Mouse (Mus musculus): ENCODE results near the gene 1500011B03Rik.

DNA sequence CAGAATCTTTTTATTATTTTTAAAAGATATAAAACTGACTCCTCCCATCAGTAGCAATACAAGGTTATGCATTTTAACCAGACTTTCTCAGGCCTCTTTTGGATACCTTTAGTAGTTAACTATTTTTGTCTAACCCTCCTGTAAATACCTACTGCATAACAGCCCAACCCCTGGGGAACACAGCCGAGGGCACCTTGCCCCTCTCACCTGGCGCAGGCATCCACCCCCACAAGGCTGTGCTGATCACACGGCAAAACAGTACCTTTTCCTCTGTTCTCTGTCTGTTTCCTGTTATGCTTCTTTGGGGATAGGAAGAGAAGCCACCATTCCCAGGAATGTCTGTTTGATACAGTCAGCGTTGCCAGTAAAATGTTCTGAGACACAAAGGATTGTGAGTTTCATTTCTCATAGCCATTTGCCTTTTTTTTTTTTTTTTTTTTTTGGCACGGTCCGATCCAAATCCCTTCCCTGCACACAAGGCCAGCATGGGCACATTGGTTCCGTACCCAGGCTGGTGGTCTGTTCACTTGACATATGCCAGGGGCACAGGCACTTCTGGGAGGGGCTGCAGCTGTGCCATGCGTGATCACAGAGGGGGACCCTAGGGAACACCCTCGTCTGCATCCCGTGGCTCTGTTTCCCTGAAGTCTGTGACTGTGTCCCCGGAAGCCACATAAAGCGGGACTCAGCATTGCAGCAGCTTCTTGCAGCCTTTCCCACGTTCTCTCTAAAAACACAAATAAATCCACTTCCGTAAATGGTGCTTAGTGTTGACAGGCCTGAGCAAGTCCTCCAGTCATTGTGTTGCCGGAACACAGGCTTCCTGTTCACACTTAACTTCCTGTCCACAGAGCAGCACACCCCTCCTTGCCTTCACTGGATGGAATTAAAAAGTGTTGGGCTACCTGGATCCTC, 17.6 kb downstream of the 1500011B03Rik start:
- TF ChIP-seq GATA1 (IDR thresholded peaks at IDR 0.05; ENCODE audit: borderline replicate concordance, low read length) (no peak), FLI1 (IDR thresholded peaks at IDR 0.05; ENCODE audit: low read length) (no peak)
